Mouse (Mus musculus): ENCODE data around the gene Ndufs3.

The Ndufs3 gene

DNA sequence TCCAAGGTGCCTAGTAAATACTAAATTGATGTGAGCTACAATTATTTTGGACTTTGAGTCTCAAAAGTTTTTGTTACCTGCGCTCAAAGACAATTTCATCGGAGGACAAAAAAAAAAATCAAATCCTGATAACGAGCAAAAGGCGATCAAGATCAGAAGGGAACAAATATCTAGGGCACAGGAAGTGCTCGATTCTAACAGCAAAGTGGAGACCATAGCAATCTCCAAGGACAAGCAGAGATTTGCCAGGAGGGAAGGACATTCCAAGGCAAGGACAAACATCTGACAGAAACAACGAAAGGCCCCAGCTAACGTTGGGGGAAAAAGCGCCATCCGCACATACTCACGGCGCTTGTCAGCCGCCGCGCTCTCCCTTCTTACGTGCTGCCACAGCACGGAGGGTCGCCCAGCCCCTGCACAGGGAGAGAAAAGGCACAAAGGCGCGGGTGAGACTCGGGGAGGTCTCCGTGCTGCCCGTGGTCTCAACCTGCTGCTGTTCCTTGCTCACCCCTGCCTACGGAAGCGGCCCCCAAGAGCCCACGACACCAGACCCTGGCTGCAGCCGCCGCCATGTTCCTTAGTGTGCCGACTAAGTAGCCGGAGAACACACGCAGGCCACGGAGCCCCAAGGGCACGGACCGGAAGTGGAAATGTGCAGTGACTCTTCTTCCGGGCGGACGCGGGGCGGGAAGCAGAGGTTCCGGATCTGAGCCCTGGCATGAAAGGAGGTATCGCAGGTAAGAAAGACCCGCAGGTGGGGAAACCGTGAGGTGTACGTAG is at the start of gene Ndufs3, which contains the start of gene Kbtbd4:
Gene Ndufs3, minus strand, starts transcription at position 752 of the 780 bp plus-strand sequence.
Gene Kbtbd4, plus strand, starts transcription at position 665 of the 780 bp plus-strand sequence.
- peak; percentile 57 to 76 for DNase-seq (ENCODE audit: low read depth in 1 of 2, low spot score in 2 of 2)

DNA sequence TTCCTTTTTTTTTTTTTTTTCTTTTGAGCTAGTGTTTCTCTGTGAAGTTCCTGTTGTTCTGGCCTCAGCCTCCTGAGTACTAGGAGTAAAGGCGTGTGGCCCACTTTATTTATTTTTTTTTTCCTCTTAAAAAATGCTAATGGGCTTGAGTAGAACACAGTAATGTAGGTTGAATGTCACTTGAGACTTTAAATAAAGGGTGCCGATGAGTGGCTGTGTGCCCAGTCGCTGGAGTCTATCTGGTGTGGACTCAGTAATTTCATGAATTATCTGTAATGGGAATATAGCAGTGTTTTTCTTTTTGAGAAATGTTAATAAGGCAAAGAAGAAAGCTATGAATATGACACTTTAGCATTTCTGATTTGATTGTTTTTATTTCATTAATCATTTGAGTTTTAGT is 48.8 kb upstream of the Ndufs3 start:
- DNase-seq (ENCODE audit: low read depth in 1 of 2, low spot score in 2 of 2): no peak

DNA sequence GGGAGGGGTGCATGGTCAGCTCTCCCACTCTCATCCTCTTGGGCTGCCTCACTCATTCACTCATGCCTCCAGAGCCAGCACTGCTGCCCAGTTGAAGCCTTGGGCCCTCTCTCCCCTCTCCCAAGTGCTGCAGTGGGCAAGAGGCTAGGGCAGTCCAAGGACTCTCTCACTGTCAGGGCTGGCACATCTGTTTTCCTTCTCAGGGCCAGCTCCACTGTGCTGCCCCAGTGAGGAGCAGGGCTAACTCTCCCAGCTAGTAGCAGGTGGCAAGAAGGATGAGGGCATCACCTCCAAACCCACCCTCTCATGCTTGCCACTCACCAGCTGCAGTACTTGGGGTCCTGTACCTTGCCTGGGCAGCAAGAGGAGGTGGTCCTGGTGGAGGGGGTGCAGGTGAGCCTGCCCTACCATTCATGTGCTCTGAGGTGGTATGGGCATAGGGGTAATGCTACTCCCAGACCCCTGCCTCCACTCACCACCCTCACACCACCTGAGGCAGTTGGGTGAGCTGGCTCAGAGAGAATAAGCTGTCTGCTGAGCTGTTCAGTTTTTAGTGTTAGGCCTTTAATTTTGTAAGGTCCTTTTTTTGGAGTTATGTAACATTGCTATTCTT is 46.1 kb upstream of the Ndufs3 start:
- no peak for DNase-seq (ENCODE audit: low read depth in 1 of 2, low spot score in 2 of 2)

DNA sequence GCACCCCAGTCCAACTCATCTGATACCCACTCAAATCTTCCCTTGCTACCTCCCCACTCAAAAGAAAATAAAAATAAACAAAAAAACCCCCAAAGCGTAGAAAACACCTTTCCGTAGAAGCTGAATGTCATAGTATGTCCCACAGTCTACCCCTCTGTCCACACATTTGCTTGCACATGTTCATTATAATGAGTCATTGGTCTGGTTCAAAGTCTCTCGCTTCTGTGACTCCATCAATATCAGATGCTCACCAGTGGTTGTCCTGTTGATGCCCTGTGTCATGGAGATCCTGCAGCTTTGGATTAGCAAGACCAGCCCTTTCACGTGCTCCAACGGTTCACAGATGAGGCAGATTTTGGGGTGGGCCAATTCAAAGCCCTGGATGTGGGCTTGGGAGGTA is 45.5 kb upstream of the Ndufs3 start:
- no peak for DNase-seq (ENCODE audit: low read depth in 1 of 2, low spot score in 2 of 2)

DNA sequence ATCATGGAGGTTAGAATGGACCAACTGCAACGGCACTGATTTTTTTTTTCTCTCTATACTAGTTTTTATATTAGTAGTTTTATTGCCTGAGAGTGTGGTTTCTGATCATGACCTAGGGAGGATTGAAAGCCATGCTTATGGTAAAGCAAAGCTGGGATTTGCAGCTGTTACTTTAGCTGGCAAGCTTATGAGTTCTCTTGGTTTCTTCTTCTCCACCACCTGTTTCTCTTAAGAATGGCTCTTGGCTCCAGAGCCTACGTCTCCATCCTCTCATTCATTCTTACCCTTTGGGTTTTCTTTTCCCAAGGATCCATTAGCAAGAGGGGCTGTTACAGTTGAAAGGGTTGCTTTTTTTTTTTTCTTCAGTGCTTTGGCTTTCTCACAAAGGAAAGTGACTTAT is 37.1 kb upstream of the Ndufs3 start:
- no peak for DNase-seq (ENCODE audit: low read depth in 1 of 2, low spot score in 2 of 2)

DNA sequence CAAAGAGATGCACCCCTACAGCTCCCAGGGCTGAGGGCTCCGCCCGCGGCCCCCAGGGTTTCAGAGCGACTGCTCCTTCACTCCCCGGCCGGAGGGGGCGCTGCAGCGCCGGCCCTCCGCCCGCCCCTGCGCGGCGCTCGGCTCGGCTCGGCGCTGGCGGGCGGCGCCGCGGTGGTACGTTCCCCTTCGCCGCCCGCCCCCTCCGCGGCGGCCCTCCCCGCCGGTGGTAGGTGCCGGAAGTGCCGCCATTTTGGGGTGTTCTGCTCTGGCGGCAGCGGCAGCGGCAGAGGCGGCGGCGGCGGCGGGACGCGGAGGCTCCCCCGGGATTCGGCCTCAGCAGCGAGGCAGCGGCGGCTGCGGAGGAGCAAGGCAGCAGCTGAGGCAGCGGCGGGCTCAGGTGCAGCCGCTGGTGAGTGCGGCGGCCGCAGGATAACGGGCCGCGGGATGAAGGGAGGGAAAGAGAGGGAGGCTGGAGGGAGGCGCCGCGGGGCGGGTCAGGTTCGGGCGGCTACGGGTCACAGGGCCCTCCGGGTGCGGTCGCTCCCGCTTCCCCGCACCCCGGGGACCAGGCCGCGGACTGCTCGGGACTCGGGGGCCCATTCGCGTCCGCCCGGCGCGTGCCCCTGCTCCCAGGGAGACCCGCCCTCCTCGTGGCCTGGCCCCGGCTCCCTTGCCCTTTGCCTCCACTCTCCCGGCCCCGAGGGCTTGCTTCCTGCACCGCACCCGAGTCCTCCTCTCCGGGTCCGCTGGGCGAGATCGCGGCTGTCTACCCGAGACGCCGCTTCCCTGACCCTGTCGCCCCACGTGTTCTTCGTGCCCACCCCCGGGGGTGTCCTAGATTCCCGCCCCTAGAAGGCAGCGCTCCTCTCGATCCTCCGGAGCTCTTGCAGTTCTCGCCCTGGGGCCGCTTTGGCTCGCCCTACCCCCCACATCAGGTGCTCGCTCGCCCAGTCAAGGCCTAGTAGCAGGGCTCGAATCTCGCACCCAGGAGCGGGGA is 35.9 kb upstream of the Ndufs3 start, which contains the start of gene Celf1:
Gene Celf1, plus strand, starts transcription at position 150 of the 997 bp plus-strand sequence.
- peak; percentile 35 to 64 for DNase-seq (ENCODE audit: low read depth in 1 of 2, low spot score in 2 of 2)

DNA sequence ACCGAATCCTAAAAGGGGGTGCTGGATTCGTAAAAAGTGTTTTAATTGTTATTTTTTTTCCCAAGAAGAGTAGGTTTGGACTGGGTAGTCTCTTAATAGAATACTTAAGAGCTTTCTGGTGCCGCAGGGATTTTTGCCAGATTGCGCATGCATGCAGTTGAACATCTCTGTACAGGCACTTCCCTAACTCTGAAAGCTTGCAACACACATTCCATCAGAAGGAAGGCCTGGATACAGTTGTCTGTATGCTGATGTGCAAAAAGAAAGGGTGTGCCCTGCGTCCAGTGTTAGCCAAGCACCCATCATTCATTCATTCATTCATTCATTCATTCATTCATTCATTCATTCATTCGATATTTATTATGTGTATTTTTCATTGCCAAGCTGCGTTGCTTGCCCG is 35.1 kb upstream of the Ndufs3 start:
- no peak for DNase-seq (ENCODE audit: low read depth in 1 of 2, low spot score in 2 of 2)

DNA sequence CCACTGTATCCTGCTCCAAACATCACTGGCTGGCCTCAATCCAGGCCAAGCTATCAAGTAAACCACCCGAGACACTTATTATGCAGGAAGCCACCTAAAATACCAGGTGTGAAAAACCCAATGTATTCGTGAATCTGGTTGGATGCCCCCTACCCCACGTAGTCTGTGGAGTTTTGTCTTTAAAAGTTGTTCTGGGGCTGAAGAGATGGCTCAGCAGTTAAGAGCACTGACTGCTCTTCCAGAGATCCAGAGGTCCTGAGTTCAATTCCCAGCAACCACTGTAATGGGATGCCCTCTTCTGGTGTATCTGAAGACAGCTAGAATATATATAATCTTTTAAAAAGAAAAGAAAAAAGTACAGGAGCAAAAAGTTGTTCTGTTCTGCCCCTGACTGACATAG is 33.7 kb upstream of the Ndufs3 start:
- no peak for DNase-seq (ENCODE audit: low read depth in 1 of 2, low spot score in 2 of 2)

DNA sequence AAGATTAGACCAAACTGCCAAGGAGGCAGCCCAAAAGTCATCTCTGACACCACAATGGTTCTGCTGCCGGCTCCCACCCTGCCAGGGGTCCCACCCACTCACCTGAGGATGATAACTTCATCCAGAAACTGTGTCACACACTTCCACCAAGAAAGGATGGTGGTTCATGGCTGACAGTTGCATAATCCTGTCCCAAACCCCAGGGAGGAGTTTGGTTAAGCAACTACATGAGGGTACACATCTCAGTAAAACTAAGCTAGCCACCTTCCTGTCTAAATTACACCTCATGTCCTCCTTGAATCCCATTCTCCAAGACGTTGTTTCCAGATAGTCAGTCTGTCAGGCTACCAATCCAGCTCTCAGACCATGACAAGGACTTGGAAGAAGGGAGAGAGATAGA is 27.6 kb upstream of the Ndufs3 start:
- no peak for DNase-seq (ENCODE audit: low read depth in 1 of 2, low spot score in 2 of 2)

DNA sequence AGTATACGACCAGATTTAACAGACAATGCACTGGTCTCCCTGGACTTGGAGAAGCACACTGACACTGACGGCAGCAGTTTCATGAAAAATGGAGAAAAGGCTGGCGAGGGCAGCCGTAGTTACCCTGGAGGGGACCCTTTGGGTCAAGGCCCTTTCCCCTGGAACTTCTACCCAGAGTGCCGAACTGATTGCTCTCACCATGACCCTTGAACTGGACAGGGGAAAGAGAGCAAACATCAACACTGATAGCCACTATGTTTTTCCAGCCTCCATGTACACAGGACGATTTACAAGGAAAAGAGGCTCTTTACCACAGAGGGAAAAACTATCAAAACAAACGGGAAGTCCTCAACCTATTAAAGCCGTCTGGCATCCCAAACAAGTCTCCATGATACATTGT is 27.2 kb upstream of the Ndufs3 start:
- DNase-seq (ENCODE audit: low read depth in 1 of 2, low spot score in 2 of 2): no peak

DNA sequence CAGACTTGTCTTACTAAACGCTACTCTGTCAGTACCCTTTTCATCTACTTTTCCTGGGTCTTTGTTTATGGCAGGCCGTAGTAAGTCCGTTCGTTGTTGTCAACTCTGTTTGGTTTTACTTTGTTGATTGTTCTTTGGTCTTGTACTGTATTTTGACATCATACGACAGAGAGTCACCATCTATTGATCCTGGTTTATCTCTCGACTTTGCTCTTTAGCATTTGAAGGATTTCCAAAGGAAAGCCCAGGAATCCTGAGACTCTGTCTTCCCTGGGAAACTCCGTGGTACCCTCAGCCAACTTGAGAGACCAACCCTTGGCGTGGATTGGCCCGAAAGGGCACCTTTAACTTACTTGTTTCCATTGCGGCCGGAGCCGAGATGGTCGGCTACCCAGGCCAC is 23.9 kb upstream of the Ndufs3 start:
- DNase-seq (ENCODE audit: low read depth in 1 of 2, low spot score in 2 of 2): no peak

DNA sequence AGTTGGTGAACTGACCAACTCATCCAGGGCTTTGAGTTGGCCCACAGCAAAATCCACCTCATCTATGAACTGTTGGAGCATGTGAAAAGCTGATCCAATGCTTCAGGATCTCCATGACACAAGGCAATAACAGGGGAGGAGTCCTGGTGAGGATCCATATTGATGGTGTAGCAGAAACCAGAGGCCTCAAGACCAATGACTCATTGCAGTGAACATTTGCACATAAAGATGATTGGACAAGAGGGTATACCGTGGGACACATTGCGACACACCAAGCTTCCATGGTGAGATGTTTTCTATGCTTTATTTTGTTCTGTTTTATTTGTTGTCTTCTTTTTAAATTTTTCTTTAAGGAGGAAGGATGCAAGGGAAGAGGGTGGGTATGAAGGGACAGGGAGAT is 18.0 kb upstream of the Ndufs3 start:
- no peak for DNase-seq (ENCODE audit: low read depth in 1 of 2, low spot score in 2 of 2)

DNA sequence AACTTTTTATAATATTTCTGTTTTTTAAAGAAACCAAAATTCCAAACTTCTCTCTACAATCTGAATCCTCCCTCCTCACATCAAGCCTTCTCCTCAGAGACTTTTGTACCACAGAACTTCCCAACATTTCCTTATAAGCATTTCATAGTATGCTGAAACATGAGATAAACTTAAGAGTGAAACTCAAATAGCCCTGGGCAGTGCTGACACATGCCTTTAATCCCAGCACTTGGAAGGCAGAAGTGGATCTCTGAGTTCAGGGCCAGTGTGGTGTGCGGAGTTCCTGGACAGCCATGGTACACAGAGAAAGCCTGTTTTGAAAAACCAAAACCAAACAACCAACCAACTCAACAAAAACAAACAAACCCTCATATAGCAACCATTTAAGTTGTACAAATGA is 16.6 kb upstream of the Ndufs3 start:
- no peak for DNase-seq (ENCODE audit: low read depth in 1 of 2, low spot score in 2 of 2)

DNA sequence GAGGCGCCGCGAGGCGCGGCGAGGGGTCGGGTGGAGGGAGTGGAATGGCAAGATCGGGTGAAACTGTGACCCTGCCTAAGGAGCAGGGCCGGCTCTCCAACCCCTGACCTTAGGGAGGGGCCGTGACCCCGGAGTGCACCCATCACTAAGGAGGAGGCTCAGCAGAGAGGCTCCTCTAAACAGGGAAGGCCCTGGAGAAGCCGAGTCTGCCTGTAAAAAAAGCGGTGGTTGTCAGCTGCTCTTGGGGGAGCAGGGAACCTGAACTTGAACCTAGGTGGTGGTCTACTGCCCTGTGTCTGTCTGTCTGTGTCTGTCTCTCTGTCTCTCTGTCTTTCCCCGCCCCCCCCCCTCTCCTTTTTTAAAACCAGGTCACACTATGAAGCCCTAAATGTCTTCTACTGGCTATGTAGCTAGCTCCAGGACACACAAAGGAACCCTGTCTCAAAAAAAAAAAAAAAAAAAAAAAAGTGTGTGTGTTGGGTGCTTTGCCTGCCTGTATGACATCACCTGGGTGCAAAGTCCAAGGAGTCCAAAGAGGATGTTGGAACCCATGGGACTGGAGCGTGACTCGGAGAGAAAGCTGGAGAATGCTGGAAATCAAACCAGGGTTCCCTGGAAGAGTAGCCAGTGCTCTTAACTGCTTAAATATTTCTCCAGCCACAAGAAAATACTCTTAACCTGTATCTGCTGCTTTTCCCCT is 13.5 kb upstream of the Ndufs3 start:
- no peak for DNase-seq (ENCODE audit: low read depth in 1 of 2, low spot score in 2 of 2)

DNA sequence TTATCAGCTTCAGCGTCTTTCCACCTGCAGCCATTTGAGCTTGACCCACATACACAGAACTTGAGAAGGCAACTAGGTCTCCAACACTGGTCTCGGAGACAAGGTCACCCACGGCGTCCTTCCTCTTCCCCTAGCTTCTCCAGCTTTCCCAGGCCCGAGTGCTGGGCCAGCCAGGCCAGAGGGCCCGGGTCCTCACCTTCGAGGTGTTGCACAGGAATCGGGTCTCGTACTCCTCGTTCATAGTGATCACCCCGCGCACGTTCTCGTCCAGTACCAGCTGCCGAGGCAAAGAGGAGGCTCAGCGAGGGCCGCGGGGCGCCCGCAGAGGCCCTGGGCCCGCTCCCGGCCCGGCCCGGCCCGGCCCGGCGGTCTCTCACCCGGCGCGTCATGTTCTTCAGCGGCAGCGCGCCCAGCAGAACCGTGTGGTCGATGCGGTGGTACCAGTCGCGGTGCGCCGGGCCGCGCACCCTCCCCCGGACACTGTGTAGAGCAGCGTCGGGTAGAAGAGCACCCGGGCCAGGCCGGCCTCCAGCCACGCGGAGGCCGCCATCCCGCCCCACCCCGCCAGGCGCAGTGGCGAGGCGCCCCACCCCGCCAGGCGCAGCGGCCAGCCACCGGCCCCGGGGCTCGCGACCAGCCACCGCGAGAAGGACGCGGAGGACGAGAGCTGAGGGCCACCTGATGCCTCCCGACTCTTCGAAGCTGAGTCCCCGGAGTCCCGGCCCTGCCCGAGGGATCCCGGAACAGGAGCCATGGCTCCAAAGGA is 12.8 kb upstream of the Ndufs3 start:
- DNase-seq (ENCODE audit: low read depth in 1 of 2, low spot score in 2 of 2): peak; percentile 32 to 59

DNA sequence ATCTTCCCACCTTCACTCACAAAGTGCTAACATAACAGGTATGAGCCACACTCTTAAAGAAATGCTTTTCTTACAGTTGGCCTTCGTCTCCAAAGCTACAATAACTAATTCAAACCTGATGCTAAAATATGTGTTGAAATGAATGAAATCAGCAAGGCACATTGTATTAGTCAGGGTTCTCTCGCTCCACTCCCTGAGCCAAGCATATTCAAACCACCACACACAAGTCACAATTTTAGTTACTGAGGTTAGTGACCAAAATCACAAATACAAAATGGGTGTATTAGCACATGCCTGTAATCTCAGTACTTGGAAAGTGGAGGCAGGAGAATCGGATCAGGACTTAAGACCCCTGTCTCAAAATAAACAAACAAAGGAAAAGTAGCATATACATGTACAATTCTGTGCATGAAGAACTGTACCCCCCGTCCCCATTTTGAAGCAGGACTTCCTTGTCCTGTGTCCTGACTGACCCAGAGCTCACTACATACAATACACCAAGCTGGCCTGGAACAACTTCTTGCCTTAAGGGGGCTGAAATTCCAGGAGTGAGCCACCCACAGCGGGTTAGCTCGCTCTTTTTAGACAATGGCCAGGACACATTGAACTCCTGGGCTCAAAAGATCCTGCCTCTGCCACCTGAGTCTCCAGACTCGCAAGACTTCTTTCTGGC is 12.1 kb upstream of the Ndufs3 start:
- no peak for DNase-seq (ENCODE audit: low read depth in 1 of 2, low spot score in 2 of 2)

DNA sequence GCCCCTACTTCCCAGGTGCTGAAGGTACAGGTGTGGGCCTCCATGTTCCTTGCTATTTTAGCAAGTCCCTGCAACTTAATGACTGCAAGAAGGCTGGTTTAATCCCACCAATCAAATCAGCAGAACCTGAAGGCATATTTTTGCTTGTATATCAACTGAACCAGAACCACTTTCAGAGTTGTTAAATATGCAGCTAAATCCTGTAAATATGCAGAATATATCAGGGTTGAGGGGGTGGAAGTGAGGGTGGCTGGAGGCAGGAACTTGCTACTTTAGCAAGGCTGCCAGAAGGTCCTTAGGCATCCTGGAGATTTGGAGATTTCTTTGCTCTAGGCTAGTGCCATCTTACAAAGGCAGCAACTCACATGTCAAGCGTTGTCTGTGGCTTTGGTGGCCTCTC is 10.9 kb upstream of the Ndufs3 start:
- DNase-seq (ENCODE audit: low read depth in 1 of 2, low spot score in 2 of 2): no peak

DNA sequence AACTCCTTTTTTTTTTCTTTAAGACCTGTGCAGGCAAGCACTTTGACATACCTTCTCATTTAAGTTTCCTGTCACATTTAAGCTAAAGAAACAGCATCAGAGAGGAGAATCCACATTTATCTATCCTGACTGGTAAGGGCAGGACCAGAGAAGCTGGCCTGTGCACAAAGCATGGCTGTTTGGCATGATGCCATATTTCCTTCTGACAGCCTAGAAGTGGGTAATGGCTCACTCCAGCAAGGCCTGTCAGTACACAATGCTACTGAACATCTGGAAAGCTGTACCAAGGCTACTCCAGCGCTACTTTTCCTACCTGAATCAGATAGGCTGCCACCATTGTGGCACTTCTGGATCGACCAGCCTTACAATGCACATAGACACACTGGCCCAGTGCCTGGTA is 9.0 kb upstream of the Ndufs3 start:
- no peak for DNase-seq (ENCODE audit: low read depth in 1 of 2, low spot score in 2 of 2)

DNA sequence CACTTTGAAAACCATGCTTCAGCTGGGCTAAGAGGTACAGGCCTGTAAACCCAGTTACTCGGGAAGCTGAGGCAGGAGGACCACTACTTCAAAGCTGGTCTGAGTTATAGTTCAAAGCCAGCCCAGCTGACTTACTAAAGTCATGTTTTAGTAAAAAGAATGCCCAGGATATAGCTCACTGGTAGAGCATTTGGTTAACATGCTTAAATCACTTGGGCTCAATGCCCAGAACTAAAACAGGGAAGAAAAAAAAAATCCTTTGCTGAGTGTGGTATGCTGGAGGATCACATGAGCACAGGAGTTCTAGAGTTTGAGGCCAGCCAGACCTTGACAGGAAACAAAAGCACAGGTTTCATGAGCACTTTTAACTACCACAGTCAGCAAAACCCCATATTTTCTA is 7.0 kb upstream of the Ndufs3 start:
- DNase-seq (ENCODE audit: low read depth in 1 of 2, low spot score in 2 of 2): no peak

DNA sequence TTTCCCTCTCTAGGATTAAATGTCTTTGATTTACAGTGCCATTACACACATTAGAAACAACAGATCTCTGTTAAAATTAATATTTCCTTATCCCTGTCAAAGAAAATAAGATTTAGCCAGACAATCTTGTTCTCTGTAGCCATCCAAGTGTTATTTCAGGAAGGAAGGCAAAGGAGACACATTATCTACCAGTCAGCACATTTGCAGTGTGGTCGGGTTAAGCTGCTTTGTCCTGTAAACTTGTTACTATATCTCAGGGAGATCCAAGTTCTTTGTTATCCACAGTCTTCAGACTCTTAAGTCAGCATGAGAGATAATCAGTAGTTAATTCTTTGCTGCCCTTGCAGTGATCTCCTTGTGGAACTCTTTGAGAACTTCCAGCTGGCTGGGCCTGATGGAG is 6.2 kb upstream of the Ndufs3 start:
- DNase-seq (ENCODE audit: low read depth in 1 of 2, low spot score in 2 of 2): no peak

All from monocyte, adult 2 months (primary cell).